Mouse (Mus musculus): ENCODE measurements around the gene Mixl1.

The Mixl1 gene

GRCm38 (mm10) chr1:180696626-180697352 lies at the start of gene Mixl1:
TSS of gene Mixl1 (minus strand) at chr1:180697034.
- in situ Hi-C loops (cut with MboI, MseI) = loop anchor here (5.0 kb wide), 1 partner anchor 51 kb away; no protein-coding TSS in a partner anchor

GRCm38 (mm10) chr1:180729231-180729630 lies 32.4 kb upstream of the Mixl1 start:
- in situ Hi-C loops (cut with MboI, MseI) = no loop called here

GRCm38 (mm10) chr1:180726183-180726582 lies 29.3 kb upstream of the Mixl1 start:
- in situ Hi-C loops (cut with MboI, MseI) = no loop called here

DNA sequence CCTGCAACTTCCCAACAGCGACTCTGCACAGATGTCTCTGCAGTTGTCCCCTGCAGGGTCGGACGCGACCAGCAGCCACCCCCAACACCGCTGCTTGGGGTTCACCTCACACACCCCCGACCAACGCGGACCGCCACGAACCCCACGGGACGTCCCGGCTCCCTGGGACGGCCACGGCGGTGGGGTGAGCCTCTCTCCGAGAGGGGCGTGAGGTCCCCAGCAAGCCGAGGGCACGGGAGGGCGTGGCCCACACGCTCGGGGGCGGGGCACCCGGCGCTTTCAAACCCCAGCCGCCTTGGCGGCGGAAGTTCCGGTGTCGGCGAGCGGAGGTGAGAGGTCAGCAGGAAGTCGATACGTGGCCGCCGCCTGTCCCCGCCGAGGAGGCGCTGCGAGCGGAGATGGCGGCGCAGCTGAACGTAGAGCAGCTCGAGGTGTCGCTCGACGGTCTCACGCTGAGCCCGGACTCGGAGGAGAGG lies 28.9 kb upstream of the Mixl1 start, which contains the start of gene Acbd3:
Gene Acbd3, plus strand, starts transcription at position 340 of the 476 bp plus-strand sequence.
- in situ Hi-C loops (cut with MboI, MseI) = no loop called here

DNA sequence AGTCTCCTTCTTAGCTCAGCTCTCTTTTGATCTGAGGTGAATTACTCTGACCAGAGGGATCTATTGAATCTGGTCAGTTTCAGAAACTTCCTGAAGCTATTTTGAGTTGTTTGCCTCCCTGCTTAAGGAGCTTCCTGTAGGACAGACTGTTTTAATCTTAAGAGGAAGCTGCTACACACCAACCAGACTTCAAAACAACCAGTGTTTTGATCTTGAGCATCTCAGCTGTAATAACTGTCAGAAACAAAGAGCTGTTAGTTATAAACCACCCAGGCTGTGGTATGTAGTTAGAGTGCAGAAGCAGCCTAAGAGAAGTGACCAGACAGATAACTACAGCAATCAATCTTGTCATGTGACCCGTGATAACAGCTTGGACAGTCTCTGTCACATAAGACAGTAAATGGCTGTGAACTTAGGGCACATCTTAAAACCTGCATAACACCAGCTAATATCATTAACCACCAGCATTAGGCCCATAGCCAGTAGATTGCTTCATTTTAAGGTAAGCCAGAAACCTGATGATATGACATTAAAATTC lies 26.9 kb upstream of the Mixl1 start:
- in situ Hi-C loops (cut with MboI, MseI) = loop anchor here (5.0 kb wide), 1 partner anchor 44 kb away; no protein-coding TSS in a partner anchor

- in situ Hi-C loops (cut with MboI, MseI) = loop anchor here (5.0 kb wide), 1 partner anchor 45 kb away; no protein-coding TSS in a partner anchor
Observed at GRCm38 (mm10) chr1:180722608-180723007, 25.8 kb upstream of the Mixl1 start.

DNA sequence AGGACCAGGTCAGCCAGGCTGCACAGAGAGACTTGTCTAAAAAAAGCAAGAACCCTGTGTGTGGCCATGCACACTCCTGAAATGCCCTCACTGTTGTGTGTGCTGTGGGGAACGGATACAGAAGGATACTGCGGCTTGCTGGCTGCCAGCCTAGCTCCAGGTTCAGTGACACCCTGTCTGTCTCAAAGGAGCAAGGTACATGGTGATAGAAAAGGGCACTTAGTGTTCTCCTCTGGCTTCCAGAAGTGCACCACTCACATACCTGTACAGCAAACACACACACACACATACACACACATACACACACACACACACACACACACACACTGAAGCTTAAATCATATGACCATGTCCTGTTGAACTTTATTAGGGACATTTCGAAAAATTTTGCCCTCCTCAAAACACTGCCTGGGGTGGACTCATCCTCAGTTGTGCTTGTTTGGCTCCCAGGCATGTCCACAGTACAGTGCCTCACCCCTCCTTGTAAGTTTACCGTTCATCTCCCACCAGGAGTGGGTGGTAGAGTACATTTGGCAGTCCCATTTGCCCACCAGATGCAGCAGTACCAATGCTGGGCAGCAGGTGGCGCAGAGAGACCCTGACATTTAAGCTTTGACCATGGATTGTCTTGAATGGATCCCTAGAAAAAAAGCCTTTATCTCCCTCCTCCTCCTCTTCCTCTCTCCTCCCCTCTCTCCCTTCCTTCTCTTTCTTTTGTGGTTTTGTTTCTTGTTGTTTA lies 23.3 kb upstream of the Mixl1 start:
- in situ Hi-C loops (cut with MboI, MseI) = loop anchor here (5.0 kb wide), 1 partner anchor 47 kb away; no protein-coding TSS in a partner anchor

- in situ Hi-C loops (cut with MboI, MseI) = no loop called here
Observed at GRCm38 (mm10) chr1:180719483-180719882, 22.6 kb upstream of the Mixl1 start.

DNA sequence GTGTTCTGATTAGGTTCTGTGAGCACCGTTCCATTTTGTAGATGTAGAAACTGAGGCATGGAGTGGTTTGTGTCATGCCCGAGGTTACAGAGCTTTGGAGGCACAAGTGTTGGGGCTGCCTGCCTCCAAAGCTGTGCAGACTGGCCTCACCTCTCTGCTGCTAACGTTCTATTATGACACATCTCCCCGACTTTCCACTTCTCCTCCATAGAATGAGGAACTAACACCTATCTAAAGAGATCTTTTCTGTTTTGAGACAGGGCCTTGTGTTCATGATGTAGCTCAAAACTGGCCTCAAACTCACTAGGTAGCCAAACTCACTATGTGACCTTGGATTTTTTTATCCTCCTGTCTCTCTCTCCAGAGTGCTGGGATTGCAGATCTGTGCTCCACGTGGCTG lies 21.9 kb upstream of the Mixl1 start:
- in situ Hi-C loops (cut with MboI, MseI) = no loop called here

GRCm38 (mm10) chr1:180708935-180709776 lies 12.3 kb upstream of the Mixl1 start:
- in situ Hi-C loops (cut with MboI, MseI) = loop anchor here (10.0 kb wide), 1 partner anchor 854 kb away; no protein-coding TSS in a partner anchor

DNA sequence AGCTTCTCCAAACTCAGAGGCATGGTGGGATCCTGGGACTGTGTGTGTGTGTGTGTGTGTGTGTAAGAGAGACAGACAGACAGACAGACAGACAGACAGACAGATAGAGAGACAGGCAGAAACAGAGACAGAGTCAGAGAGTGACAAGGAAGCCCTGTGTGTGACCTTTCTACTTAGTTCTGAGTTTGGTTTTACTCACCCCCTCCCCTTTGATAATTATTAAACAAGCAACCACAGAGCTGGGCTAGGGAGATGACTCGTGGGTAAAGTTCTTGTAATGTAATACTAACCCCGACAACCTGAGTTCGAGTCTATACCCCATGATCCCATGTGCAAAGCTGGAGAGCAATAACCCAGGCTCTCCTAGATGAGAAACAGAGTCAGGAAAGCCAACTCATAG lies 11.0 kb upstream of the Mixl1 start:
- in situ Hi-C loops (cut with MboI, MseI) = loop anchor here (10.0 kb wide), 1 partner anchor 853 kb away; no protein-coding TSS in a partner anchor

GRCm38 (mm10) chr1:180707368-180707767 lies 10.5 kb upstream of the Mixl1 start:
- in situ Hi-C loops (cut with MboI, MseI) = loop anchor here (10.0 kb wide), 1 partner anchor 853 kb away; no protein-coding TSS in a partner anchor

DNA sequence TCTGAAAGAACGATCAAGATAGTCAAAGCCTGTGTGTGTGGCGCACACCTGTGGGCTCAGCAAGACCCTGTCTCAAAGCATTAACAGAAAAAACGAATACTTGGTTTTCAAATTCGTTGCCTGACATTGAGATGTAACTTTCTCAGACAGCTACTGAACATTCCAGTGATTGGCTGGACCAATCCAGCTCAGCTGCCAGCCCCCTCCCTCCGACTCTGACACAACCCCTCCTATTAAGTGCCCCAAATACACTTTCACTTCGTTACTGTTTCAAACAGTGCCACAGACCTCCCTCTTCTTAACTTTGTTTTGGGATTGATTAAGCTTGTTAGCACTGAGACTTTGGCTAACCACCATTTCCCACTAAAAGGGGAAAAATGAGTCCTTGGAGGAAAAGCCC lies 6.6 kb upstream of the Mixl1 start:
- in situ Hi-C loops (cut with MboI, MseI) = loop anchor here (10.0 kb wide), 1 partner anchor 849 kb away; no protein-coding TSS in a partner anchor

GRCm38 (mm10) chr1:180698063-180698462 lies 1.2 kb upstream of the Mixl1 start:
- in situ Hi-C loops (cut with MboI, MseI) = loop anchor here (5.0 kb wide), 1 partner anchor 49 kb away; no protein-coding TSS in a partner anchor

- in situ Hi-C loops (cut with MboI, MseI) = loop anchor here (5.0 kb wide), 1 partner anchor 99 kb away; no protein-coding TSS in a partner anchor
Observed at GRCm38 (mm10) chr1:180691284-180691683, 5.5 kb downstream of the Mixl1 start.

All from T-helper 2 cell (primary cell).